Mouse (Mus musculus) lung, postnatal 0 days (tissue): ENCODE results near the gene Adora3. TPM values are rescaled to one million over a fixed set of nuclear protein-coding genes. Genes with fewer than 3 reads are reported as not detected.

Source experiments
- ATAC-seq: fragments of 200-750 bp; cut with Nextera tagmentation; 2 replicates; pipeline ENCODE4 v1.8.0; 2017; ENCODE audit warnings: moderate library complexity
- DNase-seq: peaks from one replicate; pipeline ENCODE4 v3.0.0-alpha.2; 2016; ENCODE audit warnings: low spot score
- H3K27ac ChIP-seq: fragments of 300-500 bp; sonication (generic); 2 replicates; pipeline ENCODE4 v1.5.1; 2014; ENCODE audit warnings: antibody characterized with exemption, mild to moderate bottlenecking, low read length, mixed read lengths
- H3K27me3 ChIP-seq: fragments of 300-500 bp; sonication (generic); replicated peaks from 2 replicates; pipeline ENCODE4 v1.6.1; 2014; ENCODE audit warnings: low read length, mixed read lengths; ENCODE audit not compliant: insufficient read depth
- H3K36me3 ChIP-seq: fragments of 300-500 bp; sonication (generic); 2 replicates; pipeline ENCODE4 v1.6.1; 2014; ENCODE audit warnings: low read length, mixed read lengths; ENCODE audit not compliant: insufficient read depth
- H3K4me1 ChIP-seq: fragments of 300-500 bp; sonication (generic); 2 replicates; pipeline ENCODE4 v1.6.1; 2014; ENCODE audit warnings: antibody characterized with exemption, low read depth, low read length, mixed read lengths; ENCODE audit not compliant: insufficient read depth
- H3K4me2 ChIP-seq: fragments of 300-500 bp; sonication (generic); replicated peaks from 2 replicates; pipeline ENCODE4 v1.6.1; 2014; ENCODE audit warnings: low read depth, mild to moderate bottlenecking, low read length, moderate library complexity, mixed read lengths
- H3K4me3 ChIP-seq: fragments of 300-500 bp; sonication (generic); 2 replicates; pipeline ENCODE4 v1.5.1; 2014; ENCODE audit warnings: low read depth, low read length
- H3K9ac ChIP-seq: fragments of 300-500 bp; sonication (generic); replicated peaks from 2 replicates; pipeline ENCODE4 v1.6.1; 2014; ENCODE audit warnings: low read depth, mild to moderate bottlenecking
- H3K9me3 ChIP-seq: fragments of 300-500 bp; sonication (generic); 2 replicates; pipeline ENCODE4 v1.6.1; 2016; ENCODE audit warnings: low read length, mixed read lengths
- CTCF ChIP-seq: IDR thresholded peaks from 2 replicates; pipeline ENCODE4 v1.5.1; 2016; ENCODE audit warnings: antibody characterized with exemption, mild to moderate bottlenecking
- EP300 ChIP-seq: IDR thresholded peaks from 2 replicates; pipeline ENCODE4 v1.6.1; 2016; ENCODE audit warnings: antibody characterized with exemption, mild to moderate bottlenecking, control low read depth
- WGBS: fragments of 180-500 bp; shearing (Covaris S2); extraction: QIAGEN DNeasy Blood & Tissue Kit; methylation state at CpG from one replicate; pipeline ENCODE4 v1.1.7; 2014; 5-methylcytosine and 5-hydroxymethylcytosine counted together
- polyA plus RNA-seq: library from polyadenylated mRNA; unstranded; fragments of >200 nt; fragmentation: Nextera tagmentation; extraction: Ambion mirVana; gene quantifications from 2 replicates; pipeline ENCODE4 v1.2.1, GENCODE M21; 2015

Gene Adora3
- polyA plus RNA-seq, 1 experiment from 2014 or later, result 0.82 TPM

GRCm38 (mm10) chr3:105898325-105898724 lies 27.7 kb downstream of the Adora3 start:
- Histone ChIP-seq H3K9me3 (no peaks in the 10 kb centered on the region), H3K27ac (no peak overlapping the region), H3K4me2 (no peak overlapping the region), H3K36me3 (no peaks in the 10 kb centered on the region), H3K27me3 (no peaks in the 10 kb centered on the region), H3K4me1 (peaks cover 13% of the 10 kb centered on the region; the same call in 1 of the 2 replicates), H3K9ac (no peak overlapping the region), H3K4me3 (no peak overlapping the region)
- WGBS, result 65% methylated on average over 2 of the region's 2 CpGs
- no peak for TF ChIP-seq CTCF
- no peak for TF ChIP-seq EP300
- ATAC-seq (no peak), DNase-seq (peak; percentile 58)

- no peaks in the 10 kb centered on the region for H3K9me3 ChIP-seq
- H3K9ac ChIP-seq, result no peak overlapping the region
- WGBS, result 85% methylated on average over 11 of the region's 11 CpGs
- ATAC-seq (no peak), DNase-seq (no peak)
- H3K4me3 ChIP-seq, result no peak overlapping the region
- no peaks in the 10 kb centered on the region for H3K27me3 ChIP-seq
- no peak overlapping the region for H3K4me2 ChIP-seq
- H3K27ac ChIP-seq, result no peak overlapping the region
- no peak for TF ChIP-seq CTCF
- no peak for TF ChIP-seq EP300
- H3K4me1 ChIP-seq, result peaks cover 12% of the 10 kb centered on the region; the same call in 1 of the 2 replicates
- H3K36me3 ChIP-seq, result no peaks in the 10 kb centered on the region
Measured at GRCm38 (mm10) chr3:105898861-105899260, 28.2 kb downstream of the Adora3 start.

GRCm38 (mm10) chr3:105899394-105900147 lies 28.9 kb downstream of the Adora3 start:
- Histone ChIP-seq H3K27ac (no peak overlapping the region), H3K4me1 (peaks cover 5% of the 10 kb centered on the region; the same call in 1 of the 2 replicates), H3K36me3 (no peaks in the 10 kb centered on the region), H3K27me3 (no peaks in the 10 kb centered on the region), H3K4me2 (no peak overlapping the region), H3K9me3 (no peaks in the 10 kb centered on the region), H3K4me3 (no peak overlapping the region), H3K9ac (no peak overlapping the region)
- peak; percentile 59 for ATAC-seq
- TF ChIP-seq EP300 (peak; percentile 15; the same call in 1 of the 2 replicates), CTCF (peak; percentile 95)
- 26% methylated on average over 8 of the region's 8 CpGs for WGBS
- peak; percentile 90 for DNase-seq

GRCm38 (mm10) chr3:105900266-105900665 lies 29.6 kb downstream of the Adora3 start:
- DNase-seq (no peak), ATAC-seq (no peak)
- no peaks in the 10 kb centered on the region for H3K4me1 ChIP-seq
- no peaks in the 10 kb centered on the region for H3K36me3 ChIP-seq
- TF ChIP-seq CTCF (no peak), EP300 (no peak)
- no peak overlapping the region for H3K9ac ChIP-seq
- no peak overlapping the region for H3K27ac ChIP-seq
- H3K4me3 ChIP-seq, result no peak overlapping the region
- WGBS, result 78% methylated on average over 6 of the region's 6 CpGs
- H3K4me2 ChIP-seq, result no peak overlapping the region
- H3K27me3 ChIP-seq, result no peaks in the 10 kb centered on the region
- no peaks in the 10 kb centered on the region for H3K9me3 ChIP-seq

GRCm38 (mm10) chr3:105900716-105901115 lies 30.1 kb downstream of the Adora3 start:
- no peaks in the 10 kb centered on the region for H3K9me3 ChIP-seq
- 78% methylated on average over 3 of the region's 3 CpGs for WGBS
- no peaks in the 10 kb centered on the region for H3K27me3 ChIP-seq
- DNase-seq, result no peak
- no peaks in the 10 kb centered on the region for H3K36me3 ChIP-seq
- no peak overlapping the region for H3K27ac ChIP-seq
- H3K4me3 ChIP-seq, result no peak overlapping the region
- H3K4me1 ChIP-seq, result no peaks in the 10 kb centered on the region
- no peak for ATAC-seq
- TF ChIP-seq CTCF, result no peak
- no peak overlapping the region for H3K9ac ChIP-seq
- H3K4me2 ChIP-seq, result no peak overlapping the region

GRCm38 (mm10) chr3:105901468-105901867 lies 30.8 kb downstream of the Adora3 start:
- ATAC-seq (no peak), DNase-seq (no peak)
- Histone ChIP-seq H3K4me2 (no peak overlapping the region), H3K27ac (no peak overlapping the region), H3K4me1 (no peaks in the 10 kb centered on the region), H3K9me3 (no peaks in the 10 kb centered on the region), H3K27me3 (no peaks in the 10 kb centered on the region), H3K4me3 (no peak overlapping the region), H3K9ac (no peak overlapping the region), H3K36me3 (no peaks in the 10 kb centered on the region)
- TF ChIP-seq CTCF (no peak), EP300 (no peak)
- WGBS, result 74% methylated on average over 4 of the region's 4 CpGs
